Mouse (Mus musculus) heart, embryonic 11.5 days (tissue): ENCODE measurements around the gene Chrnb4. TPM values are rescaled to one million over a fixed set of nuclear protein-coding genes. Genes with fewer than 3 reads are reported as not detected.

Source experiments
- ATAC-seq: fragments of 200-750 bp; cut with Nextera tagmentation; replicated peaks from 2 replicates; pipeline ENCODE4 v1.8.0; 2017; ENCODE audit warnings: moderate library complexity; ENCODE audit not compliant: insufficient number of reproducible peaks, low FRiP score, low TSS enrichment
- H3K27ac ChIP-seq: fragments of 300-500 bp; sonication (generic); 2 replicates; pipeline ENCODE4 v1.5.1; 2014; ENCODE audit warnings: mild to moderate bottlenecking, low read depth, low read length
- H3K27me3 ChIP-seq: fragments of 300-500 bp; sonication (generic); 2 replicates; pipeline ENCODE4 v1.6.1; 2014; ENCODE audit warnings: mild to moderate bottlenecking, low read length, mixed read lengths; ENCODE audit not compliant: control insufficient read depth, insufficient read depth
- H3K36me3 ChIP-seq: fragments of 300-500 bp; sonication (generic); 2 replicates; pipeline ENCODE4 v1.6.1; 2014; ENCODE audit warnings: mild to moderate bottlenecking, low read length, moderate library complexity, mixed read lengths; ENCODE audit not compliant: control insufficient read depth, insufficient read depth
- H3K4me1 ChIP-seq: fragments of 300-500 bp; sonication (generic); 2 replicates; pipeline ENCODE4 v1.6.1; 2014; ENCODE audit warnings: low read length; ENCODE audit not compliant: control insufficient read depth, insufficient read depth
- H3K4me2 ChIP-seq: fragments of 300-500 bp; sonication (generic); 2 replicates; pipeline ENCODE4 v1.6.1; 2014; ENCODE audit warnings: mild to moderate bottlenecking, moderate library complexity
- H3K4me3 ChIP-seq: fragments of 300-500 bp; sonication (generic); 2 replicates; pipeline ENCODE4 v1.5.1; 2014; ENCODE audit warnings: low read depth, low read length
- H3K9ac ChIP-seq: fragments of 300-500 bp; sonication (generic); 2 replicates; pipeline ENCODE4 v1.6.1; 2014; ENCODE audit warnings: mild to moderate bottlenecking, low read depth, low read length, moderate library complexity
- H3K9me3 ChIP-seq: fragments of 300-500 bp; sonication (generic); replicated peaks from 2 replicates; pipeline ENCODE4 v1.6.1; 2016; ENCODE audit warnings: low read length; ENCODE audit not compliant: control insufficient read depth
- WGBS: fragments of 180-500 bp; shearing (Covaris S2); extraction: QIAGEN DNeasy Blood & Tissue Kit; methylation state at CpG from one replicate; pipeline ENCODE4 v1.1.7; 2014; ENCODE audit not compliant: insufficient replicate concordance; 5-methylcytosine and 5-hydroxymethylcytosine counted together
- polyA plus RNA-seq: library from polyadenylated mRNA; unstranded; fragments of >200 nt; fragmentation: Nextera tagmentation; extraction: Ambion mirVana; gene quantifications from 2 replicates; pipeline ENCODE4 v1.2.1, GENCODE M21; 2014

Chrnb4 gene
- 0.40 and 0.70 TPM in 2 replicates for polyA plus RNA-seq

- H3K4me3 ChIP-seq: peak within 1 kb of the TSS; percentile 56
- H3K9me3 ChIP-seq: no peaks in the 10 kb centered on the region
- H3K27me3 ChIP-seq: peaks cover 5% of the 10 kb centered on the region
- H3K9ac ChIP-seq: peak within 1 kb of the TSS; percentile 29; the same call in 1 of the 2 replicates
- no peaks in the 10 kb centered on the region for H3K36me3 ChIP-seq
- peaks cover 3% of the 10 kb centered on the region for H3K4me1 ChIP-seq
- peak within 1 kb of the TSS; percentile 94 for H3K4me2 ChIP-seq
- no peak within 1 kb of the TSS for H3K27ac ChIP-seq
- 1% methylated on average over 23 of the region's 23 CpGs for WGBS
- ATAC-seq: peak; percentile 68
Observed at GRCm38 (mm10) chr9:55048211-55048880, at the start of gene Chrnb4. TSS of gene Chrnb4 (minus strand) at chr9:55048779.

- no peak overlapping the region for H3K4me2 ChIP-seq
- H3K36me3 ChIP-seq: no peaks in the 10 kb centered on the region
- H3K4me3 ChIP-seq: no peak overlapping the region
- WGBS: 90% methylated on average over 4 of the region's 4 CpGs
- no peak overlapping the region for H3K9ac ChIP-seq
- H3K4me1 ChIP-seq: no peaks in the 10 kb centered on the region; the same call in 1 of the 2 replicates
- H3K27me3 ChIP-seq: no peaks in the 10 kb centered on the region
- no peak for ATAC-seq
- H3K9me3 ChIP-seq: no peaks in the 10 kb centered on the region
- no peak overlapping the region for H3K27ac ChIP-seq
Observed at GRCm38 (mm10) chr9:55096870-55097269, 48.3 kb upstream of the Chrnb4 start.

GRCm38 (mm10) chr9:55096033-55096432 is 47.5 kb upstream of the Chrnb4 start:
- no peak for ATAC-seq
- no peaks in the 10 kb centered on the region; the same call in 1 of the 2 replicates for H3K4me1 ChIP-seq
- whole genome bisulfite sequencing: 62% methylated on average over 3 of the region's 3 CpGs

DNA sequence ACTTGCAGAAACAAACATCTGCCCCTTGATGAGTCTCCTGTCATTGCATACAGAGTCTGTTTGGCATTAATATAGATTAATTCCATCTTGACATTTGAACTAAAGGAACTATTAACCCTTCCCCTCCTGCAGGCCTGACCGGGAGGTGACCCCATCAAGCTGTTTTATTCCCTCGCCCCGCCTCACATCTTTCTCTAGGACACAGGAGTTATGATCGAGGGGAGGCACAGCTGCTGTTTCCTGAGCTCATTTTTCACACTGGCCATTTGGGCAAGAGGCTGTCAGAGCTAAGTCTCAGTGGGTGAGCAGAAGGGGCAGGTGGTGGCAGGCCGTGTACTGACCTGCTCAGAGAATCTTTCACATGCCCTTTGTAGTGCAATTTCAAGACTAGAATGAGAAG is 41.6 kb upstream of the Chrnb4 start:
- Histone ChIP-seq H3K27ac (no peak overlapping the region), H3K4me1 (no peaks in the 10 kb centered on the region), H3K4me2 (no peak overlapping the region), H3K4me3 (no peak overlapping the region), H3K9ac (no peak overlapping the region), H3K36me3 (no peaks in the 10 kb centered on the region), H3K9me3 (no peaks in the 10 kb centered on the region), H3K27me3 (no peaks in the 10 kb centered on the region)
- no peak for ATAC-seq
- WGBS: 45% methylated on average over 5 of the region's 5 CpGs

More at GRCm38 (mm10) chr9:55096033-55096432, 47.5 kb upstream of the Chrnb4 start:
- Histone ChIP-seq H3K4me3 (no peak overlapping the region), H3K9me3 (no peaks in the 10 kb centered on the region), H3K36me3 (no peaks in the 10 kb centered on the region), H3K27ac (no peak overlapping the region), H3K9ac (no peak overlapping the region), H3K4me2 (no peak overlapping the region), H3K27me3 (no peaks in the 10 kb centered on the region)

DNA sequence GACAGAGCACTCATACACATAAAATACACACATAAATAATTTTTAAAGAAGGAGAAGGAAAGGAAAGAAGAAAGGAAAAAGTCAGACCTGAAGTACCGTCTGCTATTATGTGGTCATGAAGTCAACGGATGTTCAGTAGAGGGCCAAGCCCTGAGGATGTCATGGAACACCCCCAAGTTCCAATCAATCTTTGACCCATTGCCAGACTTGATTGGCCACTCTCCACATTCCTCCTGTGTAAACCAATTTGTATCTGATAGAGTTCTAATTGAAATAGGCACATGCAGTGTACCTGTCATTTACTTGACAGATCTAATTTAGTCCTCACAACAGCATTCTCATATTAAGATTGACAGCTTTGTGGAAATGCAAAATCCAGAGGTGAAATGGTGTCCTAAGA is 40.6 kb upstream of the Chrnb4 start:
- Histone ChIP-seq H3K27me3 (no peaks in the 10 kb centered on the region), H3K9me3 (no peaks in the 10 kb centered on the region), H3K9ac (no peak overlapping the region), H3K27ac (no peak overlapping the region), H3K36me3 (no peaks in the 10 kb centered on the region), H3K4me1 (no peaks in the 10 kb centered on the region), H3K4me3 (no peak overlapping the region), H3K4me2 (no peak overlapping the region)
- no peak for ATAC-seq
- 94% methylated on average over 2 of the region's 2 CpGs for WGBS

GRCm38 (mm10) chr9:55083154-55083913 is 34.8 kb upstream of the Chrnb4 start:
- H3K9me3 ChIP-seq: no peaks in the 10 kb centered on the region
- H3K27me3 ChIP-seq: no peaks in the 10 kb centered on the region
- no peak overlapping the region for H3K9ac ChIP-seq
- H3K36me3 ChIP-seq: no peaks in the 10 kb centered on the region
- H3K4me2 ChIP-seq: no peak overlapping the region
- H3K27ac ChIP-seq: no peak overlapping the region
- WGBS: 22% methylated on average over 7 of the region's 7 CpGs
- no peak overlapping the region for H3K4me3 ChIP-seq
- no peak for ATAC-seq
- H3K4me1 ChIP-seq: no peaks in the 10 kb centered on the region

GRCm38 (mm10) chr9:55067965-55068265 is 19.3 kb upstream of the Chrnb4 start:
- no peak overlapping the region for H3K27ac ChIP-seq
- H3K9me3 ChIP-seq: no peaks in the 10 kb centered on the region
- no peak overlapping the region for H3K4me3 ChIP-seq
- peaks cover 11% of the 10 kb centered on the region for H3K4me1 ChIP-seq
- 0 out of 2 replicates have a peak, but pooled peaks have one; percentile 22 for ATAC-seq
- H3K4me2 ChIP-seq: peak overlapping the region; percentile 17
- H3K9ac ChIP-seq: peak overlapping the region; percentile 39; the same call in 1 of the 2 replicates
- WGBS: 16% methylated on average over 5 of the region's 5 CpGs
- no peaks in the 10 kb centered on the region for H3K36me3 ChIP-seq
- no peaks in the 10 kb centered on the region for H3K27me3 ChIP-seq

DNA sequence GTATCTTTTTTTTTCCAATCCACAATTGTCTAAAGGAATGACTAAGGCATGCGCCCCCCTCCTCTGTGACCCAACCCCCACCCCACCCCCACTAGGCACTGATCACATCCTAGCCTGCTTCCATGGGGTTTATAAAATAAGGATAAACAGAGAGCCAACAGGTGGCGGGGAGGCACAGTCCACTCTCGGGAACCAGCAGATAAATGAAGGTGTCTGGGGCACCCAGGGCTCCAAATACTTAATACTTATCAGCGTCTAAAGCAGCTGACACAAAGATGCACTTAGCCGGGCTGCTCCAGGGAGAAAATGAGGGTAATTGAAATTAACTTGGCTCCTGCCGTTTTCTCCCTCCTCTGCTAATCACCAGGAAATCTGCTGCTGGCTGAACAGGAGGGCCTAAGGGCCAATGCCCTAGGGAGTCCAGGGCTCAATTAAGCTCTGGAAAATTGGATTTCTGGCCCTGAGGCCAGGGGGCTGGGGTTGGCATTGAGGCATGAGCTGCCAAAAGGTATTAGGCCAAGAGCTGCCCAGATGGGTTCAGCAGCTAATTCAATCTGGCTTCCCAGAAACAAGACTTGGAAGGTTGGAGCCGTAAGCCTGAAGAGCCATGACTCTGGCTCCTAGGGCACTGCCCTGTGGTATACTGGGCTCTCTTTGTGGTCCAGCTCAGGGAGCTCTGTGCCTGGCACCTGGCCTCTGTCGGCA is 18.8 kb upstream of the Chrnb4 start:
- no peak overlapping the region for H3K27ac ChIP-seq
- ATAC-seq: no peak
- H3K9me3 ChIP-seq: no peaks in the 10 kb centered on the region
- H3K9ac ChIP-seq: no peak overlapping the region
- no peaks in the 10 kb centered on the region for H3K36me3 ChIP-seq
- 24% methylated on average over 8 of the region's 8 CpGs for WGBS
- H3K4me3 ChIP-seq: no peak overlapping the region
- H3K4me2 ChIP-seq: 0 out of 2 replicates have a peak overlapping the region, but pooled peaks have one; percentile 1
- H3K27me3 ChIP-seq: no peaks in the 10 kb centered on the region
- H3K4me1 ChIP-seq: peaks cover 11% of the 10 kb centered on the region
